Mouse (Mus musculus): ENCODE data around the gene Draxin. TPM values are rescaled to one million over a fixed set of nuclear protein-coding genes. Genes with fewer than 3 reads are reported as not detected.

The Draxin gene
- polyA plus RNA-seq, 1 experiment from 2014 or later = 12.7 TPM

DNA sequence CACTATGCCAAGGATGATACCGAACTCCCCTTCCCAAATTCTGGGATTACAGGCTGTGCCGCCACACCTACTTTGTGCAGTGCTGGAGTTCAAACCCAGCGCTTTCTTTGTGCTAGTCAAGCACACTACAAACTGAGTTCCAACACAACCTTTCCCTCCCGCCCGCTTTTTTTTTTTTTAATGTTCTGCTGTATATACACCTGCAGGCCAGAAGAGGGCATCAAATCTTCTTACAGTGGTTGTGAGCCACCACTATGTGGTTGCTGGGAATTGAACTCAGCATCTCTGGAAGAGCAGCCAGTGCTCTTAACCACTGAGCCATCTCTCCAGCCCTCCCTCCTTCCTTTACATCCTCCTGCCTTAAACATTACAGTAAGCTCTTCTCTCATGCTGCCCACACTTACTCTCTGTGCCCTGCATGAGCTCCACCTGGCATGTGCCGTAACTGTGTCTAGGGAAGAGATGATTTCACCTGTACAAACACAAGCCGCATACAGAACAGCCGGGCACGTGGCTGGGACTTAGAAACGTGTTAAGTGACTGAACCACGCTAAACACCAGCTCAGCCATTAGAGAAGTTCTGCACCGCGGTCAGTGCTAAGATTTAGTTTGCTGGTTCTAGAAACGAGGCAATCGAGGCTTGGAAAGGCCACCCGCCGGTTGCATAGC is 55.8 kb downstream of the Draxin start:
- peak; percentile 6; the same call in 1 of the 2 replicates for ATAC-seq (ENCODE audit: low FRiP score)
- WGBS = 58% methylated on average over 17 of the region's 17 CpGs

DNA sequence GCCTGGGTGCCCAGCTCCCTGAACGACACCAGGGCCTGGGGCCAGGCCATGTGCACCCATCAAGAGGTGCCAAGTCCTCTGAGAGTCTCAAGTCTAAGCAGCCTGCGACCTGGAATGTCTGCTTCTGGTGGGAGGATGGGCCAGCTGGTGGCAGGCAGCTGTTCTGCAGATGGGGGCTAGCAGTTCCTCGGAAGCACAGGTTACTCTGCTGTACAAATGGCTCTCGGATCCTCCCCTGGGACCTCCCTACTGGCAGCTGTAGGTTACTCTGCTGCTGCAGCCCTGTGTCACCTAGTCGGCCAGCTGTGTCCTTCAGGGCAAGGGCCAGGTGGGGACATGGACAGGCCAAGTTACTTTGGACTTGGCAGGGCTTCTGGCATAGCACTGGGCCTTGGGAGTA is 59.0 kb downstream of the Draxin start:
- no peak overlapping the region for H3K4me3 ChIP-seq (ENCODE audit: low read depth, low read length)
- H3K9me3 ChIP-seq (ENCODE audit: control insufficient read depth, low read length) = no peaks in the 10 kb centered on the region
- no peaks in the 10 kb centered on the region for H3K4me1 ChIP-seq (ENCODE audit: control insufficient read depth, insufficient read depth, low read length)
- DNase-seq (ENCODE audit: low spot score, missing footprints) = no peak
- ATAC-seq (ENCODE audit: low FRiP score) = no peak
- H3K9ac ChIP-seq (ENCODE audit: low read length) = no peak overlapping the region
- H3K36me3 ChIP-seq (ENCODE audit: control insufficient read depth, insufficient read depth, low read length) = no peaks in the 10 kb centered on the region
- H3K27me3 ChIP-seq (ENCODE audit: control insufficient read depth, insufficient read depth, low read length) = no peaks in the 10 kb centered on the region
- H3K27ac ChIP-seq (ENCODE audit: low read depth, low read length) = no peak overlapping the region
- 70% methylated on average over 5 of the region's 5 CpGs for WGBS
- no peak overlapping the region for H3K4me2 ChIP-seq

More for the DNA sequence above, 55.8 kb downstream of the Draxin start:
- H3K9me3 ChIP-seq (ENCODE audit: control insufficient read depth, low read length) = no peaks in the 10 kb centered on the region
- H3K9ac ChIP-seq (ENCODE audit: low read length) = peak overlapping the region; percentile 46
- H3K36me3 ChIP-seq (ENCODE audit: control insufficient read depth, insufficient read depth, low read length) = no peaks in the 10 kb centered on the region; the same call in 1 of the 2 replicates
- DNase-seq (ENCODE audit: low spot score, missing footprints) = no peak
- peak overlapping the region; percentile 44 for H3K4me2 ChIP-seq
- H3K27ac ChIP-seq (ENCODE audit: low read depth, low read length) = no peak overlapping the region
- no peaks in the 10 kb centered on the region for H3K27me3 ChIP-seq (ENCODE audit: control insufficient read depth, insufficient read depth, low read length)
- no peaks in the 10 kb centered on the region for H3K4me1 ChIP-seq (ENCODE audit: control insufficient read depth, insufficient read depth, low read length)
- H3K4me3 ChIP-seq (ENCODE audit: low read depth, low read length) = peak overlapping the region; percentile 17; the same call in 1 of the 2 replicates

DNA sequence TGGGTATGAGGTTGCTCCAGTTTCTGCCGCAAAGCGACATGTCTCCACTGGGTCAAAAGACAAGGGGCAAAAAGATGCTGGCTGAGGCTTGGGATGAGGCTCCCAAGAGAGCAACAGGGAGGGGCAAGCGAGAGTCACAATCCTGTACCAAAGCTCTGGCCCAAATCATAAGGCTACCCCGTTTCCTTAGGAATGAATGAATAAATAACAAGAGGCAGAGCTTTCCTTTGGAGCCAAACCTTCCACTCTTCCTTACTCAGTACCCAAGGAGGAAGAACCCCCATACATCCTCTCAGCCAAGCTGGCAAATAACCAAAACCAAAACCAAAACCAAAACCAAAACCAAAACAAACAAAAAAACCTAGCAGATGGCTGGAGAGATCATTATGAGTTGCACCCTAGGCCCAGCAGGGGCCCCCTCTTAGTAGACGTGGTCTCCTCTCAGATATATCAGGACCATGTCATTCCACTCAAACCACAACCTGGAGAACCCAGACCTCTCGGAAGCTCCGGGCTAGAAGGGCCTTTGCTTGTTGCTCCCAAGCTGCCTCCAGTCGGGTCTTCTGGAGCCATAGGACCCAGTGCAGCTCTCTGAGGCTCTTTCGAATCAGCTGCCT is 60.8 kb downstream of the Draxin start:
- 84% methylated on average over 9 of the region's 9 CpGs for WGBS
- H3K9ac ChIP-seq (ENCODE audit: low read length) = no peak overlapping the region
- 0 out of 2 replicates have a peak, but pooled peaks cover 2% of the 10 kb centered on the region for H3K4me1 ChIP-seq (ENCODE audit: control insufficient read depth, insufficient read depth, low read length)
- H3K36me3 ChIP-seq (ENCODE audit: control insufficient read depth, insufficient read depth, low read length) = no peaks in the 10 kb centered on the region
- no peaks in the 10 kb centered on the region for H3K27me3 ChIP-seq (ENCODE audit: control insufficient read depth, insufficient read depth, low read length)
- H3K27ac ChIP-seq (ENCODE audit: low read depth, low read length) = no peak overlapping the region
- H3K9me3 ChIP-seq (ENCODE audit: control insufficient read depth, low read length) = no peaks in the 10 kb centered on the region
- H3K4me2 ChIP-seq = no peak overlapping the region
- ATAC-seq (ENCODE audit: low FRiP score) (no peak), DNase-seq (ENCODE audit: low spot score, missing footprints) (no peak)
- no peak overlapping the region for H3K4me3 ChIP-seq (ENCODE audit: low read depth, low read length)

DNA sequence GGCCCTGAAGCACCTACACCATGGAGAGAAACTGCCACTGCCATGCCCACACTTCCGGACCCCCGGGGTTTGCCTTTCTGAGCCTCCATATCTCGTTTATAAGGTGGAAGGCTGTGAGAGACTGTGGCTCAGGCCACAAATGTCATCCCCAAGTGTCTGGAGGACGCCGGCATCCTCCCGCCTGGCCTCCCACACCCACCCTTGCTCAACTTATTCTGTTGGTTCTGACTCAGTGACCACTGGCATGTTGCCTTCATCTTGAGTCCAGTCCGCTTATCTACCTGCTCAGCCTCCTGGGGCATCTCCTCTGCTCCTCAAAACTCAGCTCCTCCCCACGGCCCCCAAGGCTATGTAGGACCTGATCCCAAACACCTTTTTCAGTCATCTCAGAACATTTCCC is 63.2 kb downstream of the Draxin start:
- WGBS = 84% methylated on average over 8 of the region's 8 CpGs

DNA sequence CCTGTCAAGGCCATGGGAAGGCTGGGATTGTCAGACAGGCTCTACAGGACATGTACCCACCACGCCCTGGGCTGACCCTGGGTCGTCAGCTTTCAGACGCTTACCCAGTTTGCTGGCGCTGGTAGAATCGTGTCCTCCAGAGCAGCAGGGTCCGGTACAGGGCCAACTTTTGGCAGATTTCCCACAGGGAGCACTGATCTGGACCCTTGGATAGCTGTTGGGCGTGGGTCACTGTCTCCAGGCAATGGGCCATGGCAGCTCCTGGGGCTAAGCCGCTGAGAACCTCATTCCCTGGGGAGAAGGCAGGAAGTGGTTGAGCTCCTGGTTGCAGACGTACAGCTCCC is 64.1 kb downstream of the Draxin start:
- Histone ChIP-seq H3K9ac (ENCODE audit: low read length) (no peak overlapping the region), H3K27ac (ENCODE audit: low read depth, low read length) (no peak overlapping the region), H3K36me3 (ENCODE audit: control insufficient read depth, insufficient read depth, low read length) (no peaks in the 10 kb centered on the region), H3K4me1 (ENCODE audit: control insufficient read depth, insufficient read depth, low read length) (0 out of 2 replicates have a peak, but pooled peaks cover 2% of the 10 kb centered on the region), H3K9me3 (ENCODE audit: control insufficient read depth, low read length) (no peaks in the 10 kb centered on the region), H3K27me3 (ENCODE audit: control insufficient read depth, insufficient read depth, low read length) (no peaks in the 10 kb centered on the region), H3K4me3 (ENCODE audit: low read depth, low read length) (no peak overlapping the region), H3K4me2 (no peak overlapping the region)
- ATAC-seq (ENCODE audit: low FRiP score) (no peak), DNase-seq (ENCODE audit: low spot score, missing footprints) (no peak)
- 38% methylated on average over 9 of the region's 9 CpGs for WGBS

More for the DNA sequence above, 63.2 kb downstream of the Draxin start:
- no peak overlapping the region for H3K4me2 ChIP-seq
- H3K4me3 ChIP-seq (ENCODE audit: low read depth, low read length) = no peak overlapping the region
- 0 out of 2 replicates have a peak, but pooled peaks cover 2% of the 10 kb centered on the region for H3K4me1 ChIP-seq (ENCODE audit: control insufficient read depth, insufficient read depth, low read length)
- peak; percentile 80 for DNase-seq (ENCODE audit: low spot score, missing footprints)
- no peak overlapping the region for H3K27ac ChIP-seq (ENCODE audit: low read depth, low read length)
- no peaks in the 10 kb centered on the region for H3K27me3 ChIP-seq (ENCODE audit: control insufficient read depth, insufficient read depth, low read length)
- no peaks in the 10 kb centered on the region for H3K9me3 ChIP-seq (ENCODE audit: control insufficient read depth, low read length)
- no peak for ATAC-seq (ENCODE audit: low FRiP score)
- H3K36me3 ChIP-seq (ENCODE audit: control insufficient read depth, insufficient read depth, low read length) = no peaks in the 10 kb centered on the region
- no peak overlapping the region for H3K9ac ChIP-seq (ENCODE audit: low read length)

DNA sequence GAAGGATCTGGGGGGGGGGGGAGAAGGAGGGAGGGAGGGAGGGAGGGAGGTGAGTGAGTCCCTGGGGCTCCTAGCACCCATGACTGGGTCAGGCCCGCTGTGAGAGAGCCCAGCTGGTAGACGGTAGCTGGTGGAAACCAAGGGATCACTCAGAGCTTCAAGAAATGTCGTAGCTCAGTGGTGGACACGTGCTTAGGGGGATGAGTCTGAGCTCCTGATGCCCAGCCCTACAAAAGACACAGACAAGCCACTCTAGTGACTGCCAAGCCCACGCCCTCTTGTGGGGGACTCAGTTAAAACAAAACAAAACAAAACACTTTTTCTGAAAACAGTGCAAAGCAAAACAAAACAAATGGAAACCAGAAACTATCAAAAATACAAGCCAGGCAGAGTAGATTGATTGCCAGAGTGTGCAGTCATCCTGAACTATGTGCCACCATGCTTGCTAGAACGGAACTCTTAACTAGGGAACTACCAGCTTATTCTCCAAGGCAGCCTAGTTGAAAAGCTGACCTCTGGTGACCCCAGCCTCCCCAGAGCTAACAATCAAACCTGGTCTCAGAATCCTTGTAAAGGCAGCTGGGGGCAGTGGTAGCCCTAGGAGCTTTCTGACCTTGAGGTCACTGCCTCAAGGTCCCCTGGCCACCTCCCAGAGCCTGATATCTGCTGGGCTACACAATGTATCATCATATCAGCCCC is 64.6 kb downstream of the Draxin start:
- ATAC-seq (ENCODE audit: low FRiP score) (0 out of 2 replicates have a peak, but pooled peaks have one; percentile 6), DNase-seq (ENCODE audit: low spot score, missing footprints) (no peak)
- Histone ChIP-seq H3K9me3 (ENCODE audit: control insufficient read depth, low read length) (no peaks in the 10 kb centered on the region), H3K36me3 (ENCODE audit: control insufficient read depth, insufficient read depth, low read length) (no peaks in the 10 kb centered on the region), H3K4me3 (ENCODE audit: low read depth, low read length) (no peak overlapping the region), H3K27ac (ENCODE audit: low read depth, low read length) (no peak overlapping the region), H3K4me1 (ENCODE audit: control insufficient read depth, insufficient read depth, low read length) (0 out of 2 replicates have a peak, but pooled peaks cover 2% of the 10 kb centered on the region), H3K4me2 (no peak overlapping the region), H3K9ac (ENCODE audit: low read length) (no peak overlapping the region), H3K27me3 (ENCODE audit: control insufficient read depth, insufficient read depth, low read length) (no peaks in the 10 kb centered on the region)
- WGBS = 29% methylated on average over 6 of the region's 6 CpGs

DNA sequence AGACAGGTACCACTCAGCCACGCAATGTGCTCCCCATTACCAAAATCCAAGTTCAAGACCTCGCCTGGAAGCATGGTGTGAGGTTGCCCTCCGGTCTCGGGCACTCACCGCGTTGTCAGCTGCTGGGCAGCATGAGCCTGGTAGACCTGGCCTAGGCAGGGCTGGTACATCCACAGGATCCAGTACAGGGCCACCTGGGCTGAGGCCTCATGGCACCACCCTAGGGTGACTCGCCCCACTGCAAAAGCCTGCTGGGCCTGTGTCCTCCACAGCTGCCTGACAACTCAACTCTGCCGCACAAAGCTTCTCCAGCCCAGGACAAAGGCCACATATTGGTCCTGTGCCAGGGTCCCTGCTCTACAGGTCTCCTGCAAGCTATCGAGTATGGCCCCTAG is 69.4 kb downstream of the Draxin start:
- no peaks in the 10 kb centered on the region for H3K27me3 ChIP-seq (ENCODE audit: control insufficient read depth, insufficient read depth, low read length)
- ATAC-seq (ENCODE audit: low FRiP score) = no peak
- H3K27ac ChIP-seq (ENCODE audit: low read depth, low read length) = no peak overlapping the region
- no peak for DNase-seq (ENCODE audit: low spot score, missing footprints)
- WGBS = 92% methylated on average over 9 of the region's 9 CpGs
- no peaks in the 10 kb centered on the region for H3K9me3 ChIP-seq (ENCODE audit: control insufficient read depth, low read length)
- H3K36me3 ChIP-seq (ENCODE audit: control insufficient read depth, insufficient read depth, low read length) = peaks cover 7% of the 10 kb centered on the region
- H3K4me2 ChIP-seq = no peak overlapping the region
- no peaks in the 10 kb centered on the region for H3K4me1 ChIP-seq (ENCODE audit: control insufficient read depth, insufficient read depth, low read length)
- no peak overlapping the region for H3K9ac ChIP-seq (ENCODE audit: low read length)
- no peak overlapping the region for H3K4me3 ChIP-seq (ENCODE audit: low read depth, low read length)

DNA sequence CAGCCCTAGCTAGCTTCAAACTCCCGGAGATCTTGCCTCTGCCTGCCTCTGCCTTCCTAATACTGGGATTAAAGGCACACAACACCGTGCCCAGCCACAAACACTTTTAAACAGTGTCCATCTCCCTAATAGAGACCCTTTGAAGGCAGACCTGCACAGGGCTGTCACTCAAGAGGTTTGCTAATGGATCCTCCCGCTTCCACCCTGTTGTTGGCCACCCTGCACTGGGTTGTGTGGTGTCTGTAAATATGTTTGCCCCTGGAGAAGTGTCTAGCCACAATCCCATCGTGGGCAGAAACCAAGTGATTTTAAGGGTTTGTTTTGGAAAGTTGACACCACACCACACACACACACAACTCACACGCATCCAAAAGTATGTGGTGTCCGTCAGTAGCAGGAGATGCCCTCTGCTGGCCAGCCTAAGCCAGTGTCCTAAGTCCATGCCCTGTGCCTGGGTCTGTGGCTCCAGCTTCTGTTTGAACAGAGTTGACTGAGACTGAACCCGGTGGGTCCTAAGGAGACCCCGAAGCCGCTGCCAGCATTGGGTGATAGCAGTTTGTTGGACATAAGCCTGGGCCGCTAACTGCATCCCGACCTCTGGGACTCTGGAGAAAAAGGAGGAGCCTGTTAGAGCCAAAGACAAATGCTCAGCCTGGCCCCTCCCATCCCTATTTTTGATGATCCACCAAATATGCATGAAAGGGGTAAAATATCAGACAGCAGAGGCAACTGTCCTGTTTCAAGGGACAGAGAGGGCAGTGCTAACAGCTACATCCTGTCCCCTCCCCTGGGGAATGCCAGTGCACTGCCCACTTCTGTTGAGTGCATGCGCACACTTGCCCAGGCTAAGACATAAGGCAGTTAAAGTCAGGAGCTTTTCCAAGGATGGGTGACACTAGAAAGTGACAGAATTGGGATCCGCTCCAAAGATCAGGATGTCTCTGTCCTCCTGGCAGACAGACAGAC is 70.1 kb downstream of the Draxin start:
- DNase-seq (ENCODE audit: low spot score, missing footprints) (peak; percentile 88), ATAC-seq (ENCODE audit: low FRiP score) (peak; percentile 64)
- H3K27ac ChIP-seq (ENCODE audit: low read depth, low read length) = no peak overlapping the region
- no peak overlapping the region for H3K4me3 ChIP-seq (ENCODE audit: low read depth, low read length)
- H3K36me3 ChIP-seq (ENCODE audit: control insufficient read depth, insufficient read depth, low read length) = peaks cover 14% of the 10 kb centered on the region
- H3K9me3 ChIP-seq (ENCODE audit: control insufficient read depth, low read length) = no peaks in the 10 kb centered on the region
- no peak overlapping the region for H3K4me2 ChIP-seq
- 52% methylated on average over 13 of the region's 13 CpGs for WGBS
- no peak overlapping the region for H3K9ac ChIP-seq (ENCODE audit: low read length)
- no peaks in the 10 kb centered on the region for H3K4me1 ChIP-seq (ENCODE audit: control insufficient read depth, insufficient read depth, low read length)
- H3K27me3 ChIP-seq (ENCODE audit: control insufficient read depth, insufficient read depth, low read length) = no peaks in the 10 kb centered on the region
